Mouse (Mus musculus) CH12.LX (cell line): ENCODE data around the gene Zfp36. TPM values are rescaled to one million over a fixed set of nuclear protein-coding genes. Genes with fewer than 3 reads are reported as not detected.

Experiments used
- DNase-seq: peaks from one replicate; pipeline ENCODE4 v3.0.0-alpha.2; 2013; ENCODE audit errors: extremely low read depth
- H3K27ac ChIP-seq: 2 replicates; pipeline ENCODE4 v1.5.1; 2012; ENCODE audit warnings: low read depth, mild to moderate bottlenecking, control low read depth, moderate library complexity; ENCODE audit not compliant: insufficient read depth
- H3K27me3 ChIP-seq: replicated peaks from 2 replicates; pipeline ENCODE3; 2012; ENCODE audit warnings: inconsistent platforms
- H3K36me3 ChIP-seq, 2 experiments: replicated peaks in 1 of 2; 2 replicates each; pipeline versions ENCODE3 to v1.6.1; 2012; ENCODE audit warnings: inconsistent platforms in 1 of 2, low read length in 1 of 2, mild to moderate bottlenecking in 1 of 2, mixed read lengths in 1 of 2, moderate library complexity in 1 of 2; ENCODE audit not compliant: control insufficient read depth in 1 of 2, insufficient read depth in 1 of 2
- H3K4me1 ChIP-seq, 2 experiments: 2 replicates each; pipeline ENCODE4 v1.6.1; 2012; ENCODE audit warnings: inconsistent platforms in 1 of 2, moderate library complexity in 1 of 2; ENCODE audit not compliant: insufficient read depth in 2 of 2, control insufficient read depth in 1 of 2
- H3K4me2 ChIP-seq: 2 replicates; pipeline ENCODE4 v1.6.1; 2012; ENCODE audit warnings: low read depth, mild to moderate bottlenecking, control low read depth; ENCODE audit not compliant: poor library complexity, insufficient read depth, severe bottlenecking
- H3K4me3 ChIP-seq, 3 experiments: fragments of 150-350 bp in 1 of 3; sonication (generic) in 1 of 3; replicated peaks in 1 of 3; 2 replicates each; pipeline versions ENCODE3 to v1.5.1; 2011 to 2012; ENCODE audit warnings: low read depth in 2 of 3, low read length in 2 of 3, mild to moderate bottlenecking in 2 of 3, moderate library complexity in 2 of 3, control low read depth in 1 of 3, improper control_type of control experiment in 1 of 3, inconsistent platforms in 1 of 3, mixed read lengths in 1 of 3; ENCODE audit not compliant: poor library complexity in 1 of 3
- H3K79me2 ChIP-seq: replicated peaks from 2 replicates; pipeline ENCODE4 v1.6.1; 2012; ENCODE audit warnings: mild to moderate bottlenecking, moderate library complexity; ENCODE audit not compliant: control insufficient read depth, poor library complexity, insufficient read depth, severe bottlenecking; ENCODE audit errors: extremely low read depth
- H3K9ac ChIP-seq: 2 replicates; pipeline ENCODE4 v1.6.1; 2012; ENCODE audit warnings: low read depth, mild to moderate bottlenecking, control low read depth, moderate library complexity; ENCODE audit not compliant: insufficient read depth
- H3K9me3 ChIP-seq: replicated peaks from 2 replicates; pipeline ENCODE3; 2012; ENCODE audit warnings: low read length, inconsistent platforms, mixed read lengths
- BHLHE40 ChIP-seq: IDR thresholded peaks from 2 replicates; pipeline ENCODE4 v1.6.1; 2011; ENCODE audit warnings: mild to moderate bottlenecking, low read depth, low read length, improper control_type of control experiment
- CTCF ChIP-seq, 2 experiments: IDR thresholded peaks in 1 of 2; conservative IDR thresholded peaks in 1 of 2; 2 replicates each; pipeline ENCODE4 v1.5.1; 2011 to 2012; ENCODE audit warnings: low read depth in 2 of 2, low read length in 2 of 2, improper control_type of control experiment in 1 of 2, inconsistent platforms in 1 of 2, mild to moderate bottlenecking in 1 of 2, moderate library complexity in 1 of 2
- ELF1 ChIP-seq: IDR thresholded peaks from 2 replicates; pipeline ENCODE4 v1.6.1; 2014; ENCODE audit warnings: low read depth, mild to moderate bottlenecking, inconsistent platforms, low read length, improper control_type of control experiment
- EP300 ChIP-seq: IDR thresholded peaks from 2 replicates; pipeline ENCODE4 v1.6.1; 2011; ENCODE audit warnings: low read length, improper control_type of control experiment
- GABPA ChIP-seq: IDR thresholded peaks from 2 replicates; pipeline ENCODE4 v1.6.1; 2012; ENCODE audit warnings: low read depth, low read length, improper control_type of control experiment, inconsistent platforms; ENCODE audit not compliant: insufficient replicate concordance
- HCFC1 ChIP-seq: IDR thresholded peaks from 2 replicates; pipeline ENCODE4 v1.6.1; 2012; ENCODE audit warnings: low read depth, mild to moderate bottlenecking, inconsistent platforms, low read length, improper control_type of control experiment
- JUN ChIP-seq: IDR thresholded peaks from 2 replicates; pipeline ENCODE4 v1.6.1; 2011; ENCODE audit warnings: low read depth, mild to moderate bottlenecking, low read length, improper control_type of control experiment, moderate library complexity; ENCODE audit not compliant: insufficient read depth
- MAFK ChIP-seq: IDR thresholded peaks from 2 replicates; pipeline ENCODE4 v1.6.1; 2011; ENCODE audit warnings: low read length, improper control_type of control experiment; ENCODE audit not compliant: insufficient replicate concordance
- MAZ ChIP-seq: IDR thresholded peaks from 2 replicates; pipeline ENCODE4 v1.6.1; 2012; ENCODE audit warnings: low read depth, mild to moderate bottlenecking, inconsistent platforms, low read length, improper control_type of control experiment, moderate library complexity
- MEF2A ChIP-seq: IDR thresholded peaks from 2 replicates; pipeline ENCODE4 v1.6.1; 2014; ENCODE audit warnings: low read depth, mild to moderate bottlenecking, inconsistent platforms, low read length, improper control_type of control experiment, borderline replicate concordance
- PAX5 ChIP-seq: IDR thresholded peaks from 2 replicates; pipeline ENCODE4 v1.6.1; 2012; ENCODE audit warnings: low read length, inconsistent platforms, mixed read lengths
- POLR2A ChIP-seq: IDR thresholded peaks from 2 replicates; pipeline ENCODE4 v1.6.1; 2011; ENCODE audit warnings: low read depth, mild to moderate bottlenecking, improper control_type of control experiment, low read length
- RAD21 ChIP-seq: IDR thresholded peaks from 2 replicates; pipeline ENCODE4 v1.6.1; 2011; ENCODE audit warnings: low read depth, mild to moderate bottlenecking, low read length, improper control_type of control experiment, moderate library complexity
- TBP ChIP-seq: conservative IDR thresholded peaks from 2 replicates; pipeline ENCODE4 v1.6.1; 2011; ENCODE audit warnings: low read depth, low read length, improper control_type of control experiment
- UBTF ChIP-seq: IDR thresholded peaks from 2 replicates; pipeline ENCODE4 v1.6.1; 2012; ENCODE audit warnings: low read depth, mild to moderate bottlenecking, inconsistent platforms, low read length, improper control_type of control experiment, moderate library complexity
- USF1 ChIP-seq: IDR thresholded peaks from 2 replicates; pipeline ENCODE4 v1.6.1; 2014; ENCODE audit warnings: low read depth, mild to moderate bottlenecking, inconsistent platforms, low read length, improper control_type of control experiment
- ZKSCAN1 ChIP-seq: IDR thresholded peaks from 2 replicates; pipeline ENCODE4 v1.6.1; 2012; ENCODE audit warnings: low read depth, inconsistent platforms, low read length, improper control_type of control experiment, borderline replicate concordance
- ZMIZ1 ChIP-seq: IDR thresholded peaks from 2 replicates; pipeline ENCODE4 v1.6.1; 2012; ENCODE audit warnings: low read depth, mild to moderate bottlenecking, inconsistent platforms, low read length, improper control_type of control experiment
- ZNF384 ChIP-seq: IDR thresholded peaks from 2 replicates; pipeline ENCODE4 v1.6.1; 2012; ENCODE audit warnings: low read depth, low read length, improper control_type of control experiment, inconsistent platforms
- dilution Hi-C: fragments of 300-500 bp; cut with MboI; formaldehyde crosslinking; loops from 2 replicates; pipeline ENCODE4 v1.14.3; 2020; ENCODE audit warnings: low sequenced_read_pairs; ENCODE audit not compliant: extremely low pct_unique_long_range_greater_than_20kb, extremely low pct_ligation_motif_present
- in situ Hi-C: fragments of 300-500 bp; cut with MboI; formaldehyde crosslinking; loops from 3 replicates; pipeline ENCODE4 v1.14.3; 2019; ENCODE audit warnings: low sequenced_read_pairs, low pct_ligation_motif_present, low pct_unique_long_range_greater_than_20kb, mixed read lengths
- polyA plus RNA-seq: library from polyadenylated mRNA; unstranded; fragments of >175 nt; gene quantifications from 2 replicates; pipeline ENCODE4 v1.2.1, GENCODE M21; 2012; ENCODE audit warnings: low read depth; ENCODE audit not compliant: insufficient read length
- total RNA-seq, 2 experiments: library from RNA; depleted of rRNA; stranded (reverse); fragments of 300-350 nt in 1 of 2; fragments of >200 nt in 1 of 2; gene quantifications; 2 replicates each; pipeline ENCODE4 v1.2.3; 2012 to 2014

Zfp36 gene
- total and polyA plus RNA-seq, 3 experiments: 1.9 to 9.9 (median 2.8) TPM

- Histone ChIP-seq H3K79me2 (peaks cover 3% of the 10 kb centered on the region), H3K4me1 (peaks cover 3 to 24% of the 10 kb centered on the region in 2 experiments; a peak in 3 of 4 replicates), H3K4me3 (no peak overlapping the region), H3K4me2 (no peak overlapping the region), H3K27me3 (no peaks in the 10 kb centered on the region), H3K9me3 (no peaks in the 10 kb centered on the region), H3K27ac (no peak overlapping the region)
- in situ Hi-C loops: no loop called here
- TF ChIP-seq USF1: no peak
- no peak for TF ChIP-seq MAFK
- no peak for TF ChIP-seq UBTF
- TF ChIP-seq MEF2A: no peak
- no peak for TF ChIP-seq ZNF384
- TF ChIP-seq, all 38 proteins: peak for 0
- dilution Hi-C loops: no loop called here
- Histone ChIP-seq H3K36me3 (peaks cover 36 to 61% of the 10 kb centered on the region in 2 experiments), H3K9ac (no peak overlapping the region)
- DNase-seq: no peak
Measured at GRCm38 (mm10) chr7:28356981-28357380, 23.1 kb downstream of the Zfp36 start.

- DNase-seq: no peak
- peaks cover 36 to 52% of the 10 kb centered on the region in 2 experiments for H3K36me3 ChIP-seq
- TF ChIP-seq TBP: no peak
- peak; percentile 22; the same call in 1 of the 2 replicates for TF ChIP-seq POLR2A
- TF ChIP-seq, all 38 proteins: peak for 1
- Histone ChIP-seq H3K79me2 (peaks cover 17% of the 10 kb centered on the region), H3K4me1 (peaks cover 8 to 28% of the 10 kb centered on the region in 2 experiments), H3K4me2 (no peak overlapping the region), H3K4me3 (no peak overlapping the region), H3K9me3 (no peaks in the 10 kb centered on the region), H3K27ac (no peak overlapping the region), H3K9ac (no peak overlapping the region), H3K27me3 (no peaks in the 10 kb centered on the region)
- dilution Hi-C loops (no loop called here), in situ Hi-C loops (no loop called here)
Measured at GRCm38 (mm10) chr7:28355221-28355620, 24.8 kb downstream of the Zfp36 start.

GRCm38 (mm10) chr7:28354596-28354995, 25.5 kb downstream of the Zfp36 start:
- no peak for TF ChIP-seq POLR2A
- no peak for TF ChIP-seq GABPA
- no peak for TF ChIP-seq USF1
- TF ChIP-seq MAZ: no peak
- TF ChIP-seq ZKSCAN1: no peak
- no peak for TF ChIP-seq HCFC1
- no peak for TF ChIP-seq UBTF
- TF ChIP-seq CTCF (conservative IDR thresholded peaks at IDR 0.05 in 1 of 2, IDR thresholded peaks at IDR 0.05 in 1 of 2; ENCODE audit: low read depth in 2 of 2, low read length in 2 of 2): no peak
- no peak for TF ChIP-seq PAX5
- TF ChIP-seq ELF1: no peak
- no peak for TF ChIP-seq RAD21
- no peak for TF ChIP-seq EP300
- no peak for TF ChIP-seq ZMIZ1
- TF ChIP-seq ZNF384: no peak
- TF ChIP-seq BHLHE40: no peak
- TF ChIP-seq JUN: no peak
- Histone ChIP-seq H3K27ac (no peak overlapping the region), H3K79me2 (peaks cover 17% of the 10 kb centered on the region), H3K4me2 (no peak overlapping the region), H3K9ac (no peak overlapping the region), H3K4me3 (no peak overlapping the region), H3K4me1 (peaks cover 8 to 33% of the 10 kb centered on the region in 2 experiments), H3K9me3 (no peaks in the 10 kb centered on the region), H3K27me3 (no peaks in the 10 kb centered on the region), H3K36me3 (peaks cover 31 to 46% of the 10 kb centered on the region in 2 experiments)
- dilution Hi-C loops (no loop called here), in situ Hi-C loops (no loop called here)
- no peak for DNase-seq
